Mouse (Mus musculus): ENCODE data around the gene Phf20. TPM values are rescaled to one million over a fixed set of nuclear protein-coding genes. Genes with fewer than 3 reads are reported as not detected.
"Not testable (repeated sequence)": the region's sequence is repeated elsewhere in the genome, so short reads cannot be mapped to it uniquely, and the experiment has no call there.

The Phf20 gene
- polyA plus RNA-seq, 1 experiment = 20.8 TPM

GRCm38 (mm10) chr2:156222100-156222499, 25.8 kb downstream of the Phf20 start:
- TF ChIP-seq CTCF (IDR thresholded peaks at IDR 0.05; ENCODE audit: control insufficient read depth, insufficient read depth, low read length) = no peak
- no peak for TF ChIP-seq POLR2A (IDR thresholded peaks at IDR 0.05; ENCODE audit: borderline replicate concordance, control insufficient read depth, low read depth, low read length)
- Histone ChIP-seq H3K27ac (ENCODE audit: control insufficient read depth, insufficient read depth, low read depth, low read length, poor library complexity) (no peak overlapping the region), H3K4me1 (ENCODE audit: control insufficient read depth, insufficient read depth, low read length) (no peaks in the 10 kb centered on the region), H3K4me3 (replicated peaks; ENCODE audit: control insufficient read depth, low read depth, low read length) (no peak overlapping the region)

GRCm38 (mm10) chr2:156224043-156224442, 27.8 kb downstream of the Phf20 start:
- WGBS = 62% methylated on average over 5 of the region's 5 CpGs
- TF ChIP-seq CTCF (IDR thresholded peaks at IDR 0.05; ENCODE audit: control insufficient read depth, insufficient read depth, low read length) = no peak
- no peak for TF ChIP-seq POLR2A (IDR thresholded peaks at IDR 0.05; ENCODE audit: borderline replicate concordance, control insufficient read depth, low read depth, low read length)

DNA sequence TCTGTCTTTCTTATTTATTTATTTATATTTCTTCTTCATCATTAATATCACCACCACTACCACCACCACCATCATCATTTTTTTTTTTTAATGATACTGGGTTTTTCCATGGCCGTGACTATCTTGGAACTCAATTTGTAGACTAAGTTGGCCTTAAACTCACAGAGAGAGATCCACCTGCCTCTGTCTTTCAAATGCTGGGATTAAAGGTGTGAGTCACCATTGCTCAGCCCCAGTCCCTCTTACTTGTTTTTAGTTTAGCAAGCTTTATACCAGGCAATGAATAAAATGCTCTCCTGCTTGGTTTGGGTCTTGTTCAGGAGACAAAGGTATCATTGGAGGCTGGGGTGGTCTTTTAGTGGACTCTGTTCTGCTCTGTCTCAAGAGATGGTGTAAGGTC, 31.4 kb downstream of the Phf20 start:
- H3K4me3 ChIP-seq (replicated peaks; ENCODE audit: control insufficient read depth, low read depth, low read length) = no peak overlapping the region
- no peak for TF ChIP-seq POLR2A (IDR thresholded peaks at IDR 0.05; ENCODE audit: borderline replicate concordance, control insufficient read depth, low read depth, low read length)
- TF ChIP-seq CTCF (IDR thresholded peaks at IDR 0.05; ENCODE audit: control insufficient read depth, insufficient read depth, low read length) = no peak
- H3K27ac ChIP-seq (ENCODE audit: control insufficient read depth, insufficient read depth, low read depth, low read length, poor library complexity) = no peak overlapping the region
- no peaks in the 10 kb centered on the region for H3K4me1 ChIP-seq (ENCODE audit: control insufficient read depth, insufficient read depth, low read length)
- 93% methylated on average over 1 of the region's 1 CpGs for WGBS

More at GRCm38 (mm10) chr2:156224043-156224442, 27.8 kb downstream of the Phf20 start:
- no peak overlapping the region for H3K4me3 ChIP-seq (replicated peaks; ENCODE audit: control insufficient read depth, low read depth, low read length)
- H3K27ac ChIP-seq (ENCODE audit: control insufficient read depth, insufficient read depth, low read depth, low read length, poor library complexity) = no peak overlapping the region
- H3K4me1 ChIP-seq (ENCODE audit: control insufficient read depth, insufficient read depth, low read length) = no peaks in the 10 kb centered on the region

GRCm38 (mm10) chr2:156229171-156229570, 32.9 kb downstream of the Phf20 start:
- 86% methylated on average over 1 of the region's 1 CpGs for WGBS
- no peaks in the 10 kb centered on the region for H3K4me1 ChIP-seq (ENCODE audit: control insufficient read depth, insufficient read depth, low read length)
- H3K4me3 ChIP-seq (replicated peaks; ENCODE audit: control insufficient read depth, low read depth, low read length) = no peak overlapping the region
- H3K27ac ChIP-seq (ENCODE audit: control insufficient read depth, insufficient read depth, low read depth, low read length, poor library complexity) = no peak overlapping the region
- TF ChIP-seq POLR2A (IDR thresholded peaks at IDR 0.05; ENCODE audit: borderline replicate concordance, control insufficient read depth, low read depth, low read length) (no peak), CTCF (IDR thresholded peaks at IDR 0.05; ENCODE audit: control insufficient read depth, insufficient read depth, low read length) (no peak)

DNA sequence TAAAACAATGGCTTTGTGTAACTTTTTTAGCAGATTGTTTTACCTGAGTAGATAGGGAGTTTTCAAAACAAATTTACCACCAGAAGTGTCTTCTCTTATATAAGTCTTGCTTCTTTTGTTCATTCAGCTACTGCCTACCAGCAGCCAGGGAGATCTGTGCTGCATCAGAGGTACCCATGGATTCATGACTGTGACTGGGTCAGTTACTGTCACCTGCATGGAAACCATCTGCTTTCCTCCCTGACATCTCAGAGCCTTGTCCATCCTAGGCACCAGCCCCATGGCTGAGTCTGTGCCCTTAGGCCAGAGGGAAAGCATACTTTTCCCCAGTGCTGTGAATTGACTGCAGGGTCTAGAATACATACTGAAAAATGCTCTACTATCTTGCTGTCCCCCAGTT, 35.1 kb downstream of the Phf20 start:
- TF ChIP-seq POLR2A (IDR thresholded peaks at IDR 0.05; ENCODE audit: borderline replicate concordance, control insufficient read depth, low read depth, low read length) = no peak
- TF ChIP-seq CTCF (IDR thresholded peaks at IDR 0.05; ENCODE audit: control insufficient read depth, insufficient read depth, low read length) = no peak
- no peaks in the 10 kb centered on the region for H3K4me1 ChIP-seq (ENCODE audit: control insufficient read depth, insufficient read depth, low read length)
- no peak overlapping the region for H3K4me3 ChIP-seq (replicated peaks; ENCODE audit: control insufficient read depth, low read depth, low read length)
- no peak overlapping the region for H3K27ac ChIP-seq (ENCODE audit: control insufficient read depth, insufficient read depth, low read depth, low read length, poor library complexity)

DNA sequence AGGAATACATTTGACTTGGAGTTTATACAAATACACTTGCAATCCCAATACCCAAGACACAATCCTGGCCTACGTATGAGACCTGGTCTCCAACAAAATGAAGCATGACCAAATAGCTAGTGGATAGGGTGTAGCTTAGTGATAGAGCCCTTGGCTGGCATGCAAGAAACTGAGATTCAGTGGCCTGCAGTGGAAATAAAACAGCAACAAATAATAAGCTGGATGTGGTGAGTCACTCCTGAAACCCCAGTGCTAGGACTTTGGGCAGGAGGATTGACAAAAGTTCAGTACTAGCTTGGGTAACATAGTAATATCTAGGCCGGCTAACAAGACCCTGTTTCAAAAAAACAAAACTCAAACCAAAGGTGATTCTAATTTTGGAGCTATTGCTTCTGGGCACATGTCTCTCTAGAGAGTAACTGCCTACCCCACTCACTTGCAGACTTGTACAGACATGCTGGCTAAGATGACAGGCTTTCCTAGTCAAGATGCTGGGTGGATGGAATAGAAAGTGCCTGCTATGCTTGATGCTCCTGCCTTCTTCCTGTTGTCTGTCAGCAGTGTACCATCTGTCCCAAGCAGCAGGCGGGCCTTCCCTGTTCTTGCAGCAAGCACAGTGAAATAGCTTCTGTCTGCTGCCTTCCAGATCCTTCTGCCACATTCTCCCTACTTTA, 37.1 kb downstream of the Phf20 start:
- H3K4me3 ChIP-seq (replicated peaks; ENCODE audit: control insufficient read depth, low read depth, low read length) = no peak overlapping the region
- TF ChIP-seq POLR2A (IDR thresholded peaks at IDR 0.05; ENCODE audit: borderline replicate concordance, control insufficient read depth, low read depth, low read length) = no peak
- no peak for TF ChIP-seq CTCF (IDR thresholded peaks at IDR 0.05; ENCODE audit: control insufficient read depth, insufficient read depth, low read length)
- no peak overlapping the region for H3K27ac ChIP-seq (ENCODE audit: control insufficient read depth, insufficient read depth, low read depth, low read length, poor library complexity)
- H3K4me1 ChIP-seq (ENCODE audit: control insufficient read depth, insufficient read depth, low read length) = no peaks in the 10 kb centered on the region
- 76% methylated on average over 3 of the region's 3 CpGs for whole genome bisulfite sequencing

DNA sequence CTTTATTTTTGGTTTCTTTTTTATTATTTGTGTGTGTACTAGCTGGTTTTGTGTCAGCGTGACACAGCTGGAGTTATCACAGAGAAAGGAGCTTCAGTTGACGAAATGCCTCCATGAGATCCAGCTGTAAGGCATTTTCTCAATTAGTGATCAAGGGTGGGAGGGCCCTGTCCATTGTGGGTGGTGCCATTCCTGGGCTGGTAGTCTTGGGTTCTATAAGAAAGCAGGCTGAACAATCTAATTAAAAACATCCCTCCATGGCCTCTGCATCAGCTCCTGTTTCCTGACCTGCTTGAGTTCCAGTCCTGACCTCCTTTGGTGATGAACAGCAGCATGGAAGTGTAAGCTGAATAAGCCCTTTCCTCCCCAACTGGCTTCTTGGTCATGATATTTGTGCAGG, 37.8 kb downstream of the Phf20 start:
- H3K4me1 ChIP-seq (ENCODE audit: control insufficient read depth, insufficient read depth, low read length); H3K27ac ChIP-seq (ENCODE audit: control insufficient read depth, insufficient read depth, low read depth, low read length, poor library complexity); H3K4me3 ChIP-seq (replicated peaks; ENCODE audit: control insufficient read depth, low read depth, low read length): not testable (repeated sequence)
- 77% methylated on average over 2 of the region's 2 CpGs for WGBS

DNA sequence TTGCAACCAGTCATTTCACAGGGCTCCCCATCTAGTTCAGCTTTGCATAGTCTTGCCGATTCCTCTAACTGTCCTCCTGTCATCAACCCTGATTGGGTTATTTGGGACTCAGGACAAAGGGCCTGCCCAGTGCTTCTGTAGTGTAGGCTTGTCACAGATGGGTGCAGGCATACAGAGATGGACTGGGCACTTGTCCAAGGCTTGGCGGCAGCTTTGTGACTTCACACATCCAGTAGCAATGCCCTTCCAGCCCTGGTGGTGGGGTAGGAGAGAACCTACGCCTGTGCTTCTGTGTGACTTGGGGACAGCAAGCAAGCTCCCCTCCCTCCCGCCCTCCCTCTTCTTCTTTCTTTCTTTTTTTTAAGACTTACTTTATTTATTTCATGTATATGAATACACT, 39.6 kb downstream of the Phf20 start:
- H3K4me3 ChIP-seq (replicated peaks; ENCODE audit: control insufficient read depth, low read depth, low read length) = no peak overlapping the region
- H3K4me1 ChIP-seq (ENCODE audit: control insufficient read depth, insufficient read depth, low read length) = no peaks in the 10 kb centered on the region
- 79% methylated on average over 4 of the region's 4 CpGs for WGBS
- H3K27ac ChIP-seq (ENCODE audit: control insufficient read depth, insufficient read depth, low read depth, low read length, poor library complexity) = no peak overlapping the region
- no peak for TF ChIP-seq POLR2A (IDR thresholded peaks at IDR 0.05; ENCODE audit: borderline replicate concordance, control insufficient read depth, low read depth, low read length)
- TF ChIP-seq CTCF (IDR thresholded peaks at IDR 0.05; ENCODE audit: control insufficient read depth, insufficient read depth, low read length) = no peak

DNA sequence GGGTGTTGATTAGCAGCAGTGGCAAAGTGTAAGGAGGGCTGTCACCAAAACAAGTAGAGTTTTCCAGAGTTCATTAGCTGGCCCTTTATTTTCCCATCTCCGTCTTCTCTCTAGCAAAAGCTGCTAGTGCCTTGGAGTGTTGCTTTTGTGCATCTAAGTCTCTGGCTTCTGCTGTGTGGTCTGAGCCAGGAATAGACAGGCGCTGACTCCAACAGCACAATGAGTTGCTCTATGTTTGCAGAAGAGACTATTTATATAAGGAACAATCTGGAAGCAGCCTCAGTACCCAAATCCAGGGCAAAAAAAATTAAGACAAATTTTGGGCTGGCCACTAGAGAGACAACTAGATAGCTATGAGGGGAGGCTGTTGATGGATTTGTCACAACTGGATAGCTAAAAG, 45.4 kb downstream of the Phf20 start:
- no peak overlapping the region for H3K27ac ChIP-seq (ENCODE audit: control insufficient read depth, insufficient read depth, low read depth, low read length, poor library complexity)
- no peak overlapping the region for H3K4me3 ChIP-seq (replicated peaks; ENCODE audit: control insufficient read depth, low read depth, low read length)
- 88% methylated on average over 2 of the region's 2 CpGs for WGBS
- peaks cover 1% of the 10 kb centered on the region; the same call in 1 of the 2 replicates for H3K4me1 ChIP-seq (ENCODE audit: control insufficient read depth, insufficient read depth, low read length)
- TF ChIP-seq CTCF (IDR thresholded peaks at IDR 0.05; ENCODE audit: control insufficient read depth, insufficient read depth, low read length) (no peak), POLR2A (IDR thresholded peaks at IDR 0.05; ENCODE audit: borderline replicate concordance, control insufficient read depth, low read depth, low read length) (no peak)

All from bone marrow, adult 2 months (tissue).